Mouse (Mus musculus): ENCODE data around the gene Il17a. TPM values are rescaled to one million over a fixed set of nuclear protein-coding genes. Genes with fewer than 3 reads are reported as not detected.
"Not testable (repeated sequence)": the region's sequence is repeated elsewhere in the genome, so short reads cannot be mapped to it uniquely, and the experiment has no call there.

The Il17a gene
- not detected in 2 replicates for polyA plus RNA-seq (2012; rRNA removed)

- DNase-seq (ENCODE audit: low read depth), result no peak
Measured at GRCm38 (mm10) chr1:20730903-20731302, at the start of gene Il17a. TSS of gene Il17a (plus strand) at chr1:20730905.

GRCm38 (mm10) chr1:20682849-20683248, 47.9 kb upstream of the Il17a start:
- DNase-seq (ENCODE audit: low read depth), result no peak

- no peak for DNase-seq (ENCODE audit: low read depth)
Measured at GRCm38 (mm10) chr1:20683386-20683785, 47.3 kb upstream of the Il17a start.

- DNase-seq (ENCODE audit: low read depth), result no peak
Measured at GRCm38 (mm10) chr1:20683853-20684252, 46.9 kb upstream of the Il17a start.

- no peak for DNase-seq (ENCODE audit: low read depth)
Measured at GRCm38 (mm10) chr1:20684403-20684802, 46.3 kb upstream of the Il17a start.

GRCm38 (mm10) chr1:20685393-20685792, 45.3 kb upstream of the Il17a start:
- no peak for DNase-seq (ENCODE audit: low read depth)

- DNase-seq (ENCODE audit: low read depth), result no peak
Measured at GRCm38 (mm10) chr1:20685907-20686306, 44.8 kb upstream of the Il17a start.

GRCm38 (mm10) chr1:20691336-20691735, 39.4 kb upstream of the Il17a start:
- DNase-seq (ENCODE audit: low read depth), result no peak

- no peak for DNase-seq (ENCODE audit: low read depth)
Measured at GRCm38 (mm10) chr1:20693634-20694313, 36.9 kb upstream of the Il17a start.

- no peak for DNase-seq (ENCODE audit: low read depth)
Measured at GRCm38 (mm10) chr1:20700011-20700410, 30.7 kb upstream of the Il17a start.

- DNase-seq (ENCODE audit: low read depth), result no peak
Measured at GRCm38 (mm10) chr1:20736572-20736971, 5.9 kb downstream of the Il17a start.

GRCm38 (mm10) chr1:20738483-20738882, 7.8 kb downstream of the Il17a start:
- no peak for DNase-seq (ENCODE audit: low read depth)

- no peak for DNase-seq (ENCODE audit: low read depth)
Measured at GRCm38 (mm10) chr1:20740496-20740998, 9.8 kb downstream of the Il17a start.

- DNase-seq (ENCODE audit: low read depth), result no peak
Measured at GRCm38 (mm10) chr1:20754439-20754838, 23.7 kb downstream of the Il17a start.

GRCm38 (mm10) chr1:20757586-20757985, 26.9 kb downstream of the Il17a start:
- DNase-seq (ENCODE audit: low read depth), result no peak

GRCm38 (mm10) chr1:20759799-20760198, 29.1 kb downstream of the Il17a start:
- no peak for DNase-seq (ENCODE audit: low read depth)

- DNase-seq (ENCODE audit: low read depth), result no peak
Measured at GRCm38 (mm10) chr1:20760331-20760730, 29.6 kb downstream of the Il17a start.

- no peak for DNase-seq (ENCODE audit: low read depth)
Measured at GRCm38 (mm10) chr1:20761411-20761810, 30.7 kb downstream of the Il17a start.

- no peak for DNase-seq (ENCODE audit: low read depth)
Measured at GRCm38 (mm10) chr1:20766526-20766925, 35.8 kb downstream of the Il17a start.

- DNase-seq (ENCODE audit: low read depth), result not testable (repeated sequence)
Measured at GRCm38 (mm10) chr1:20774026-20774730, 43.5 kb downstream of the Il17a start.

GRCm38 (mm10) chr1:20778366-20778765, 47.7 kb downstream of the Il17a start:
- DNase-seq (ENCODE audit: low read depth), result no peak

Data from gonadal fat pad, adult 2 months (tissue).